Mouse (Mus musculus): ENCODE results near the gene Kyat1.
"Not testable (repeated sequence)": the region's sequence is repeated elsewhere in the genome, so short reads cannot be mapped to it uniquely, and the experiment has no call there.

Kyat1 gene

DNA sequence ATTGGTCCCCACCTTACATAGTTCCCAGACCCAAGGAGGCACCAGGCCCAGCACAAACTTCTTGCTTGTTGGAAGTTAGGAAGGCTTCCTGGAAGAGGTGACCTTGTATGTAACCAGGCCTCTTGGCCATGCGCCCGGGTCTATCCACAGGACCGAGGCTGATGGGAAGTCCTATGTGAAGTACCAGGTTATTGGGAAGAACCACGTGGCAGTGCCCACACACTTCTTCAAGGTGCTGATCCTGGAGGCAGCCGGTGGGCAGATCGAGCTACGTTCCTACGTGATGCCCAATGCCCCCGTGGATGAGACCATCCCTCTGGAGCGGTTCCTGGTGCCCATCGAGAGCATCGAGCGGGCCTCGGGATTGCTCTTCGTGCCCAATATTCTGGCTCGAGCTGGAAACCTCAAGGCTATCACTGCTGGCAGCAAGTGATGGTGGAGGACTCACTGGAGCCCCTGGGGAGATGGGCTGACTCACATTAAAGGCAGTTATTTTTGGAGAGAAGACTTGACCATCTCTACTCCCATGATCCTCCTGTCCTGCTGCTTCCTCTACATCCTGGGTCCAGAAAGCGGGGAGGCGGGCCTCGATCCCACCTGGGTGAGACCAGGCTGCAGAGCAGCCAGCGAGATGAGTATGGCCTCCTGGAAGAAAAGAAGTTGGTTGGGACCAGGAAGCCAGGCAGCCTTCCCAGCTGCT lies 32.0 kb downstream of the Kyat1 start:
- in situ Hi-C loops (cut with MboI, MseI): loop anchor here (5.0 kb wide), 1 partner anchor 34 kb away; the partner anchor contains the start of gene Kyat1

DNA sequence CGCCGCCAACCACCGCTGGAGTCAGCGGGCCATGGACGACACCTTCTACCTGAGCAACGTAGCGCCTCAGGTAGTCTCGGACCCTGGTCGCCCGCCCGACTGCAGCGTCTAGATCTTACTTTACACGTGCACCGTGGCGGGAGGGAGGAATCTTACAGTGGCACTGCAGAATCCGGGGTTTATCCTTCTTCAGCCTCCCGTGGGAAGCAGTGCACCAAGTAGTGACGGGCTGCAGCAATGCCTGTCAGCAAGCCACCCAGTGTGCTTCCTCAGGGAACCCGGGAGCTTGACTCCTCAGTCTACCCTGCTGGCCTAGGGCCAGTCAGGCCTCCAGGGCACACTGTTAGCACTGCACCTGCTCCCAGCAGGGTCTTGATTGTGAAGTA lies 33.7 kb downstream of the Kyat1 start:
- in situ Hi-C loops (cut with MboI, MseI): loop anchor here (5.0 kb wide), 1 partner anchor 35 kb away; the partner anchor contains the start of gene Kyat1

DNA sequence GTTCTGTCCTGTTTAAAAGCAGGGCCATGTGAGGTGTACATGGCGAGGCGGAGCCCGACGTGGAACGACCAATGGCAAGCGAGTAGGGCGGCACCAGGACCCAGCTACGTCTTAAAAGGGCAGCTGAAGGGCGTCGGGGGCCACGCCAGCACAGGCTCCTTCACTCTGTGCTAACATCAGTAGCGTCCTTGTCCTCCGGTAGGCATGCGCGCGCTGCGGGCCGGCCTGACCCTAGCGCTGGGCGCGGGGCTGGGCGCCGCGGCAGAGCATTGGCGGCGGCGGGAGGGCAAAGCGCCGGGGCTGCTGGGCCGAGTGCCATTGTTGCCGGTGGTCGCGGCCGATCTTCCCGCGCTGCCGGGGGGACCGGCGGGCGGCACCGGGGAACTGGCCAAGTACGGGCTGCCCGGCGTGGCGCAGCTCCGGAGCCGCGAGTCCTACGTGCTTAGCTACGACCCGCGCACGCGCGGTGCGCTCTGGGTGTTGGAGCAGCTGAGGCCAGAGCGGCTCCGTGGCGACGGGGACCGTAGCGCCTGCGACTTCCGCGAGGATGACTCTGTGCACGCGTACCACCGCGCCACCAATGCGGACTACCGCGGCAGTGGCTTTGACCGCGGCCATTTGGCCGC lies 34.2 kb downstream of the Kyat1 start, which contains the start of gene Endog:
TSS of gene Endog (plus strand) at position 123 of the 626 bp plus-strand sequence.
- in situ Hi-C loops (cut with MboI, MseI): loop anchor here (5.0 kb wide), 1 partner anchor 36 kb away; the partner anchor contains the start of gene Kyat1

DNA sequence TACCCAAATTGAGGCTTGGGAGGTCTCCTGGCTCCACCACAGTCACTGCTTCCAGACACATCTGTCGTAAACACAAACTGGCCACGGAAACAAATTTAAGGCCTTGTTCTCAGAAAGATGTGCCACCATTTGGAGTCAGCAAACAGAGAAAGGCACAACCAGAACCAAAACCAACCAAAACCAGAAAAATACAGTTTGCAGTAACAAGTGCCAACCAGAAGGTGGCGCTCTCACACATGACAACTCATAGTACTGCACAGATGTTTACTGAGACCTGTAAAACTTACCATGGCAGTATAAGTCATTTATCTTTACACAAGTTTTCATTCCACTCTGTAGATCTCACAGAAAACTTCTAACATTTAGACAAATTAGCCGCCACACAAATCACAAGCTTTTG lies 39.0 kb downstream of the Kyat1 start:
- in situ Hi-C loops (cut with MboI, MseI): no loop called here

DNA sequence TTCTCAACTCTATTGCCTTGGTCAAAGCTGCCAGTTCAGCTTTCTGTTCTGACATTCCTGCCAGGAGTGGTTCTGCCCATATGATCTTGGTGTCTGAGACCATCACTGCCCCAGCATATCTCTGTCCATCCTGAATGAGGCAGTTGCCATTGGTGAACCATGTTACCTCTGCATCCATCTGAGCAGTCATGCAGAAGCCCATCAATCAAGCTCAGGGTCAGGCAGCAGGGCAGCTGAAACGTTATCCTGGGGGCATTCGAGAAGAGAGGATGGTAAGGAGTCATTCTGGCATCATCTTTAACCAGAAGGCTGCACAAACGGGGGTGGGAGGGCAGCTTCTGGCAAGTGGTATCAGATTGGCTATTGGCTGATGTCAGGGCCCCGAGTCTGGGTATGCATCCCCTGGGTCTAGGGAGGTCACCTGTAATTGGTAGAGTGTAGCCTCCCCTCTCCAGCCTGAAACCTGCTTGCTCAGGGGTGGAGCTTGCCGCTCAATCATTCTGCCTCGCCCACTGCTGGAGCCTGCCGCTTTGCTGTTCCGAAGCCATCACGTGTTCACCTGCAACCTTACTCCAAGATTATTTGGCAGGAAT lies 41.2 kb downstream of the Kyat1 start:
- in situ Hi-C loops (cut with MboI, MseI): loop anchor here (5.0 kb wide), 1 partner anchor 57 kb away; no protein-coding TSS in a partner anchor

DNA sequence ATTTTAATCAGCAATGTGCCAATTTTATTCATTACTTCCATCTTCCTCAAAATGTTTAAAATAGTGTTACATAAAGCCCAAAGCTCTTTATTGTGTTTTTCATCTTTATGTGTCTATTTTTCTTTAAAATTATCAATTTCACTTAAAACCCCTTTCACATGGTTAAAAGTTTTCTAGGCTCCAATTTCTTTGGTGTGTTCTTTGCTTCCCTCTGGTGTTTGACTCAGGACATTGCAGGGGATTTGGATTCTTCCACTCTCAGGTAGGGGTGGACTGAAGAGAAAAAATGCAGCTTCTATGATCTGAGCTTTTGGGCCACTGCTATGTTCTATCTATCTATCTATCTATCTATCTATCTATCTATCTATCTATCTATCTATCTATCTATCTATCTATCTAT lies 43.8 kb downstream of the Kyat1 start:
- in situ Hi-C loops (cut with MboI, MseI): loop anchor here (5.0 kb wide), 1 partner anchor 55 kb away; no protein-coding TSS in a partner anchor

DNA sequence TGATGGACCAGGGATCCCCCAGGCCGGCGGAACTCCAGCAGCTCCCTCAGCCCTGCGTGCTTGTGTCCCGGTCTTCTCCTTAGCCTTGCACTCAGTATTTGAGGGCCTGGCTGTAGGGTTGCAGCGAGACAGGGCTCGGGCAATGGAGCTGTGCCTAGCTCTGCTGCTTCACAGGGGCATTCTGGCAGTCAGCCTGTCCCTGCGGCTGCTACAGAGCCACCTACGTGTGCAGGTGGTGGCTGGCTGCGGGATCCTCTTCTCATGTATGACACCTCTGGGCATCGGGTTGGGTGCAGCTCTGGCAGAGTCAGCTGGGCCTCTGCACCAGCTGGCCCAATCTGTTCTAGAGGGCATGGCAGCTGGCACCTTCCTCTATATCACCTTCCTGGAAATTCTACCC lies 45.8 kb downstream of the Kyat1 start:
- in situ Hi-C loops (cut with MboI, MseI): loop anchor here (5.0 to 10.0 kb wide), 2 partner anchors 53 to 415 kb away; no protein-coding TSS in a partner anchor

DNA sequence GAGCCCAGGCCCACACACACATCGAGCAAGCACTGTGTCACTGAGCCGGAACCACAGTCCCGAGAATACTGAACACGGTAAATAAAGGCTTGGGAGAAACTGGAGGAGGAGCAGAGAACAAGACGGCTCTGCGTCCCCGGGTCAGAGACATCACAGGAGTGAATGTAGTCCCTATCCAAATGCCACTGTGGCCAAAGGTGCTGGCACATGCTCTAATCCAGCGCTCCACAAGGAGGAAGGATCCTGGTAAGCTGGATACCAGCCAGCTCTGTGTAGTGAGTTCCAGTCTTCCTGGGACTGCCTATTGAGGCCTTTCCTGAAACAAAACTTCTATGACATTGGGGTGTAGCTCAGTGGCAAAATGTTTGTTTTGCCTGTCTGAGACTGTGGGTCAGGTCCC lies 53.0 kb downstream of the Kyat1 start:
- in situ Hi-C loops (cut with MboI, MseI): loop anchor here (10.0 kb wide), 1 partner anchor 422 kb away; no protein-coding TSS in a partner anchor

DNA sequence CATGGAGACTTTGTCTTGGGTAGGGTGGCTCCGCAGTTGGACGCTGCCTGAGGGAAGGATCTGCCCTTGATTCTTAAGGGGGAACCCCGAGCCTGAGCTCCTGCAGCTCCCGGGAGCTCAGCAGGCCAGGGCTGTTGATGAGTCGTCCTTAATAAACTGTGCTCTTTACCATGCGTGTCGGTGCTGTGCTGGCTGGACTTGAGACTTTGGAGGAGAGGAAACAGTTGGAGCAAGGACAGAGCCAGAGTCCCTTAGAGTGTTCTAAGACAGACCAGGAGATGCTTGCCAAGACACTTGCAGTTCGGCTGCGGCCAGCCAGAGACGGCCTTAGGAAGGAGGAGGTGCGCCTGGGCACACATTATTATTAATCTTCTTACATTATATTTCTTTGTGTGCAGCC lies 53.8 kb downstream of the Kyat1 start:
- in situ Hi-C loops (cut with MboI, MseI): loop anchor here (10.0 kb wide), 1 partner anchor 423 kb away; no protein-coding TSS in a partner anchor

DNA sequence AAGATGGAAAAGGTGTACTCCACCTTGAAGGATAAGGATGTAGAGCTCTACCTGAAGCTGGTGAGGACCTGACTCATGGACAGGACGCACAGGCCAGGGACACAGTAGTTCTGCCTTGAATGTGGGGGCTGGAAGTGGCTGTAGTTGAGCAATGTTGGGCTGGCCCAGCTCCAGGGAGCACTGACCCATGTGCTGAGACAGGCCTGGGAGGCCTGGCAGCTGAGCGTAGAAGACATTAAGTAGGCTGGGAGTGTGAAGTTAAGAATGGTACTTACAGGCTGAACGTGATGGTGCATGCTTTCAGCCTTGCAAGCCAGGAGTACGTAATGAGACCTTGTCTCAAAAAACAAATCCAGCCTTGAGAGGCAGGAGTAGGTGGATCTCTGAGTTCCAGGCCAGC lies 58.2 kb downstream of the Kyat1 start:
- in situ Hi-C loops (cut with MboI, MseI): no loop called here

DNA sequence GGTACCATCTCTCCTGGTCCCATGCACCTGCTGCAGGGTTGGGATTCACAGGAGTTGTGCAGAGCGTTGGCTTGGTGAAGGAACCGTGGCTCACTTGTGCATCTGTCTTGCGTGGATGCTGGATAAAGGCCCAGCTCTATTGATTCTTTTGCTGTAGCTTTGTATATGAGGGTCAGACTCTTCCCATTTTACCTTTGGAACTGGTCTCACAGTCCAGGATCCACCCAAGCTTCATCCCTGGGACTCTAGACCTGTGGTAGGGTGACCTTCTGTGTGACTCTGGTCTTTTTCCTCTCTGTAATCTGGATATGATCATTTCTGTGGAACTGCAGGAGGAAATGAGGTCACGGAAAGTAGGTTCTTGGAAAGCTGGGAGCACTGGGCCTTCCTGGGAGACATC lies 61.2 kb downstream of the Kyat1 start:
- in situ Hi-C loops (cut with MboI, MseI): no loop called here

DNA sequence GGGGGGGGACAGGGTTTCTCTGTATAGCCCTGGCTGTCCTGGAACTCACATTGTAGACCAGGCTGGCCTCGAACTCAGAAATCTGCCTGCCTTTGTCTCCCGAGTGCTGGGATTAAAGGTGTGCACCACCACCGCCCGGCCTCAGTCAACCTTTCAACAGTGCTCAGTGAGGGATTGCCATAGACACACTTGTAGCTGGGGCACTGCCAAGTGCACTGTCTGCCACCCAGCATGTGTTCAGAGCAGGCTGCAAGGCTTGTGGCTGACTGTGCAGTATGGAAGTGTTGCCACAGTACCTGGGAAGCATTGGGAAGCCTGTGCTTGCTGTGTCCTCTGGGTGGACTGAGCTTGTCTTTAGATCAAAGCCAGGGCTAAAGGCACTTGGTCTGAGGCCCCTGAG lies 65.6 kb downstream of the Kyat1 start:
- in situ Hi-C loops (cut with MboI, MseI): not testable (repeated sequence)

DNA sequence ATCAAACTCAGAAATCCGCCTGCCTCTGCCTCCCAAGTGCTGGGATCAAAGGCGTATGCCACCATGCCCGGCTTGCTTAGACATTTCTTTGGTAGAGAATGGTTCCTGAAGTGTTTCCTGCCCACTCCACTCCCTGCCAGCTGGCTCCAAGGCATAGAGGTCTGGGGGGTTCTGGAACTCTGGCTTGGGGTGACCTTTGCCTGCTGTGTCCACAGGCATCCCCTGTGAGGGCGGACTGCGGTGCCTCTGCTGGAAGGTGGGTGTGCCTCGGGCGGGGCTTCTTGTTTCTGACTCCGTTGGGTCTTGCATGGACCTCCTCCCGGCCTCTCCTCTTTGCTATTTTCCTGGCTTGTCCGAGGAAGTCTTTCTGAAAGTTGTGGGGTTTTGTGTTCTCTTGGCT lies 69.2 kb downstream of the Kyat1 start:
- in situ Hi-C loops (cut with MboI, MseI): no loop called here
